Mouse (Mus musculus) kidney, postnatal 36 days (tissue): Measurements from ENCODE around the gene Lmf1.

Experiments
- DNase-seq, 2 experiments: peaks; one replicate each; pipeline ENCODE4 v3.0.0; 2021 to 2022; ENCODE audit warnings: mixed read lengths in 2 of 2

Lmf1 gene

GRCm38 (mm10) chr17:25578920-25579319 is at the start of gene Lmf1:
Gene Lmf1, plus strand, starts transcription at chr17:25579085.
- peak; percentile 98 to 99 for DNase-seq

- no peak for DNase-seq
Measured at GRCm38 (mm10) chr17:25530357-25531022, 48.4 kb upstream of the Lmf1 start.

- peak; percentile 8 to 39 for DNase-seq
Measured at GRCm38 (mm10) chr17:25538945-25539875, 39.7 kb upstream of the Lmf1 start.

- no peak for DNase-seq
Measured at GRCm38 (mm10) chr17:25540731-25541130, 38.2 kb upstream of the Lmf1 start.

GRCm38 (mm10) chr17:25541768-25542167 is 37.1 kb upstream of the Lmf1 start:
- DNase-seq = no peak

GRCm38 (mm10) chr17:25547026-25547425 is 31.9 kb upstream of the Lmf1 start:
- no peak for DNase-seq

GRCm38 (mm10) chr17:25550020-25550419 is 28.9 kb upstream of the Lmf1 start:
- DNase-seq = no peak

- no peak for DNase-seq
Measured at GRCm38 (mm10) chr17:25551313-25551712, 27.6 kb upstream of the Lmf1 start.

- DNase-seq = no peak
Measured at GRCm38 (mm10) chr17:25555159-25555558, 23.7 kb upstream of the Lmf1 start.

- peak in 1 of 2 experiments; percentile 27 for DNase-seq
Measured at GRCm38 (mm10) chr17:25555666-25556629, 22.9 kb upstream of the Lmf1 start.

GRCm38 (mm10) chr17:25556630-25557354 is 22.1 kb upstream of the Lmf1 start:
- peak in 1 of 2 experiments; percentile 21 for DNase-seq

- DNase-seq = no peak
Measured at GRCm38 (mm10) chr17:25559634-25560033, 19.3 kb upstream of the Lmf1 start.

- DNase-seq = no peak
Measured at GRCm38 (mm10) chr17:25560554-25561222, 18.2 kb upstream of the Lmf1 start.

- no peak for DNase-seq
Measured at GRCm38 (mm10) chr17:25561223-25562028, 17.5 kb upstream of the Lmf1 start.

GRCm38 (mm10) chr17:25564481-25564880 is 14.4 kb upstream of the Lmf1 start:
- DNase-seq = no peak

- DNase-seq = no peak
Measured at GRCm38 (mm10) chr17:25565244-25565643, 13.6 kb upstream of the Lmf1 start.

GRCm38 (mm10) chr17:25565860-25566600 is 12.9 kb upstream of the Lmf1 start:
- no peak for DNase-seq

- no peak for DNase-seq
Measured at GRCm38 (mm10) chr17:25567261-25567660, 11.6 kb upstream of the Lmf1 start.

GRCm38 (mm10) chr17:25567745-25568144 is 11.1 kb upstream of the Lmf1 start:
- DNase-seq = peak; percentile 37 to 81

- peak in 1 of 2 experiments; percentile 8 for DNase-seq
Measured at GRCm38 (mm10) chr17:25568206-25568605, 10.7 kb upstream of the Lmf1 start.
